In the genomic region with DNA sequence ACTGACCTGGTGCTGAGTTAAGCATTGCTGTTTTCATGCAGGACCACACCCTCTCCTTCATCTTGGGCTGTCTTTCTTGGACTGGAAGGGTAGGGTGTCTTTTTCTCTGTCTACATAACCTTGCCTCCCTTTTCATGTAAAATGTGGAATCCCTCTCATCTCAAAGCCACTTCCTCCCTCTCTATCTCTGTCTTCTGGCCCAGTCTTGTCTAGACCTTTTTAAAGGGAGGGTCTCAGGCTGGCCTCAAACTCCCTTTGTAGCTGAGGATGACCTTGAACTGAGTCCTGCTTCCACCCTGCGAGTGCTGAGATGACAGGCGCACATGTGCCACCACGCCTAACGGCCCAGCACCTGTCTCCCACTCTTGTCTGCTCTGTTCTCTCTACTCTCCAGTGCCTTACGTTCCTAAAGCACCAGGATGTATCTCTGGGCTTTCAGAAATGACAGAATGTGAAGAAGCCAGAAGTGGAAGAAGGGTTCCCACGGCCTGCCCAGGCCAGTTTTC, we compare ENCODE assay signal across 14 mouse cellular contexts. TPM values are rescaled to one million over a fixed set of nuclear protein-coding genes. Genes with fewer than 3 reads are reported as not detected.
DNase-seq lines count a peak whose midpoint lies in the region; ATAC-seq and TF ChIP-seq lines count a peak whose summit lies in the region.
"Had no signal": no experiment of that assay in that cellular context is flagged by ENCODE, and none has a peak within 500 bp of the region (broad histone marks: within the 10 kb centered on the region; RNA-seq: fewer than 3 reads in every experiment).

No protein-coding gene starts in this region.

- H3K9ac ChIP-seq in forebrain, postnatal 0 days, result 0 out of 2 replicates have a peak overlapping the region, but pooled peaks have one; percentile 6
- H3K9ac ChIP-seq in forebrain, embryonic 14.5 days (ENCODE audit: low read length), result no peak overlapping the region
- no peak overlapping the region for H3K9ac ChIP-seq in neural tube, embryonic 12.5 days
- no peak overlapping the region for H3K9ac ChIP-seq in hindbrain, embryonic 15.5 days
- H3K9ac ChIP-seq: embryonic facial prominence, embryonic 15.5 days; heart, embryonic 13.5 days had no signal

- TF ChIP-seq CTCF in forebrain, postnatal 0 days (IDR thresholded peaks at IDR 0.05; ENCODE audit: low read depth), result no peak
- no peak for TF ChIP-seq CTCF in olfactory bulb, adult 2 months (IDR thresholded peaks at IDR 0.05; ENCODE audit: insufficient read depth, low read depth, low read length)

- no peaks in the 10 kb centered on the region for H3K27me3 ChIP-seq in forebrain, postnatal 0 days (ENCODE audit: insufficient read depth, low read length)
- no peaks in the 10 kb centered on the region for H3K27me3 ChIP-seq in forebrain, embryonic 14.5 days (replicated peaks; ENCODE audit: control insufficient read depth, insufficient read depth, low read length)
- H3K27me3 ChIP-seq in neural tube, embryonic 12.5 days (replicated peaks), result no peaks in the 10 kb centered on the region
- H3K27me3 ChIP-seq in hindbrain, embryonic 15.5 days, result no peaks in the 10 kb centered on the region
- H3K27me3 ChIP-seq: embryonic facial prominence, embryonic 15.5 days had no signal

- no peak overlapping the region for H3K4me3 ChIP-seq in forebrain, postnatal 0 days (ENCODE audit: low read depth, low read length)
- no peak overlapping the region for H3K4me3 ChIP-seq in forebrain, embryonic 14.5 days (ENCODE audit: low read depth, low read length)
- H3K4me3 ChIP-seq in neural tube, embryonic 12.5 days, result no peak overlapping the region
- H3K4me3 ChIP-seq in hindbrain, embryonic 15.5 days, result no peak overlapping the region
- H3K4me3 ChIP-seq in olfactory bulb, adult 2 months (ENCODE audit: insufficient read depth, low read depth, low read length), result no peak overlapping the region
- H3K4me3 ChIP-seq: embryonic facial prominence, embryonic 15.5 days; heart, embryonic 13.5 days had no signal

- ATAC-seq in forebrain, postnatal 0 days, result no peak
- ATAC-seq in forebrain, embryonic 14.5 days, result no peak
- no peak; the same call in 1 of the 2 replicates for ATAC-seq in neural tube, embryonic 12.5 days (ENCODE audit: low FRiP score, low read depth)
- ATAC-seq in hindbrain, embryonic 15.5 days (ENCODE audit: low FRiP score, low read depth), result no peak; the same call in 1 of the 2 replicates

- TF ChIP-seq POLR2A in olfactory bulb, adult 2 months (IDR thresholded peaks at IDR 0.05; ENCODE audit: insufficient read depth, low read depth, low read length), result no peak

- 92% methylated on average over 6 of the region's 6 CpGs for WGBS in forebrain, postnatal 0 days
- 88% methylated on average over 6 of the region's 6 CpGs for WGBS in forebrain, embryonic 14.5 days
- 83% methylated on average over 6 of the region's 6 CpGs for WGBS in neural tube, embryonic 12.5 days
- 79% methylated on average over 6 of the region's 6 CpGs for WGBS in hindbrain, embryonic 15.5 days
- 89% methylated on average over 6 of the region's 6 CpGs for WGBS in olfactory bulb, adult 2 months

- no peak for DNase-seq in forebrain, postnatal 0 days
- DNase-seq in forebrain, embryonic 14.5 days (ENCODE audit: low spot score), result no peak
- DNase-seq in neural tube, embryonic 10.5 days (ENCODE audit: extremely low spot score, low spot score), result no peak
- no peak for DNase-seq in adrenal gland, adult 8-10 months
- DNase-seq in urinary bladder, postnatal 36 days (ENCODE audit: low spot score in 2 of 2), result no peak
- DNase-seq: B cell, adult 2 months; layer of hippocampus, adult 9-11 months; lung, adult 2 months; right cerebral cortex, adult 18-20 months had no signal

- peaks cover 34% of the 10 kb centered on the region for H3K4me1 ChIP-seq in forebrain, postnatal 0 days (ENCODE audit: insufficient read depth)
- H3K4me1 ChIP-seq in forebrain, embryonic 14.5 days (ENCODE audit: control insufficient read depth, insufficient read depth, low read length), result peaks cover 45% of the 10 kb centered on the region
- H3K4me1 ChIP-seq in neural tube, embryonic 12.5 days, result peaks cover 72% of the 10 kb centered on the region
- H3K4me1 ChIP-seq in hindbrain, embryonic 15.5 days (replicated peaks), result peaks cover 76% of the 10 kb centered on the region
- peaks cover 28% of the 10 kb centered on the region for H3K4me1 ChIP-seq in olfactory bulb, adult 2 months (ENCODE audit: control insufficient read depth, insufficient read depth, low read length)

- H3K36me3 ChIP-seq in forebrain, postnatal 0 days (ENCODE audit: insufficient read depth), result no peaks in the 10 kb centered on the region; the same call in 1 of the 2 replicates
- H3K36me3 ChIP-seq in forebrain, embryonic 14.5 days (ENCODE audit: control insufficient read depth, insufficient read depth, low read length), result peaks cover 26% of the 10 kb centered on the region; the same call in 1 of the 2 replicates
- no peaks in the 10 kb centered on the region for H3K36me3 ChIP-seq in neural tube, embryonic 12.5 days
- H3K36me3 ChIP-seq in hindbrain, embryonic 15.5 days, result no peaks in the 10 kb centered on the region
- H3K36me3 ChIP-seq: embryonic facial prominence, embryonic 15.5 days; heart, embryonic 13.5 days had no signal

- no peaks in the 10 kb centered on the region for H3K9me3 ChIP-seq in forebrain, postnatal 0 days (ENCODE audit: low read length)
- no peaks in the 10 kb centered on the region for H3K9me3 ChIP-seq in forebrain, embryonic 14.5 days (replicated peaks; ENCODE audit: control insufficient read depth, low read length)
- H3K9me3 ChIP-seq in neural tube, embryonic 12.5 days, result no peaks in the 10 kb centered on the region
- no peaks in the 10 kb centered on the region for H3K9me3 ChIP-seq in hindbrain, embryonic 15.5 days
- H3K9me3 ChIP-seq: embryonic facial prominence, embryonic 15.5 days; heart, embryonic 13.5 days had no signal

- 0 out of 2 replicates have a peak overlapping the region, but pooled peaks have one; percentile 31 for H3K27ac ChIP-seq in forebrain, postnatal 0 days (ENCODE audit: low read depth, low read length)
- no peak overlapping the region for H3K27ac ChIP-seq in forebrain, embryonic 14.5 days (ENCODE audit: low read depth, low read length)
- H3K27ac ChIP-seq in neural tube, embryonic 12.5 days, result peak overlapping the region; percentile 43; the same call in 1 of the 2 replicates
- H3K27ac ChIP-seq in hindbrain, embryonic 15.5 days (replicated peaks), result peak overlapping the region; percentile 67; the same call in 1 of the 2 replicates
- peak overlapping the region; percentile 34 for H3K27ac ChIP-seq in olfactory bulb, adult 2 months (ENCODE audit: insufficient read depth, low read depth, low read length)
- H3K27ac ChIP-seq: embryonic facial prominence, embryonic 15.5 days; heart, embryonic 13.5 days had no signal

- no peak overlapping the region for H3K4me2 ChIP-seq in forebrain, postnatal 0 days (ENCODE audit: low read depth)
- H3K4me2 ChIP-seq in forebrain, embryonic 14.5 days (ENCODE audit: low read length), result no peak overlapping the region
- H3K4me2 ChIP-seq in neural tube, embryonic 12.5 days (replicated peaks), result peak overlapping the region; percentile 32
- no peak overlapping the region for H3K4me2 ChIP-seq in hindbrain, embryonic 15.5 days
- H3K4me2 ChIP-seq: embryonic facial prominence, embryonic 15.5 days; heart, embryonic 13.5 days had no signal

RNA-seq across cellular contexts. Expression of a gene that starts 6.1 kb away (rescaled TPM):
- 8.9 and 11.1 TPM in 2 replicates for total RNA-seq in forebrain, postnatal 0 days (2014; rRNA removed)
- 2.7 and 7.5 TPM in 2 replicates for polyA plus RNA-seq in forebrain, postnatal 0 days (2015; fragmentation: Nextera tagmentation; extraction: Ambion mirVana)
- 8.5 and 12.0 TPM in 2 replicates for polyA plus RNA-seq in forebrain, embryonic 14.5 days (2014; fragmentation: Nextera tagmentation; extraction: Ambion mirVana)
- polyA plus RNA-seq in neural tube, embryonic 12.5 days (2016; fragmentation: Nextera tagmentation; extraction: Ambion mirVana), result 29.4 and 34.4 TPM in 2 replicates
- polyA plus RNA-seq in hindbrain, embryonic 15.5 days (2015; fragmentation: Nextera tagmentation; extraction: Ambion mirVana), result 24.0 and 24.9 TPM in 2 replicates
- polyA plus RNA-seq in olfactory bulb, adult 2 months (2012; ENCODE audit: insufficient read depth, insufficient read length, low replicate concordance, missing spikeins), result not detected in 2 replicates
- total RNA-seq in adrenal gland, adult 8-10 months (2022), result 10 to 100 TPM in 2 of 4 experiments, 1 to 10 TPM in 2; 6.9 to 17.8 (median 11.7) TPM

RNA-seq across cellular contexts. Expression of a gene that starts 8.5 kb away (rescaled TPM):
- total RNA-seq in forebrain, postnatal 0 days (2014; rRNA removed), result 49.0 and 55.2 TPM in 2 replicates
- polyA plus RNA-seq in forebrain, postnatal 0 days (2015; fragmentation: Nextera tagmentation; extraction: Ambion mirVana), result 47.2 and 48.0 TPM in 2 replicates
- polyA plus RNA-seq in forebrain, embryonic 14.5 days (2014; fragmentation: Nextera tagmentation; extraction: Ambion mirVana), result 44.4 and 47.2 TPM in 2 replicates
- 25.7 and 26.5 TPM in 2 replicates for polyA plus RNA-seq in neural tube, embryonic 12.5 days (2016; fragmentation: Nextera tagmentation; extraction: Ambion mirVana)
- polyA plus RNA-seq in hindbrain, embryonic 15.5 days (2015; fragmentation: Nextera tagmentation; extraction: Ambion mirVana), result 29.4 and 32.6 TPM in 2 replicates
- not detected in 2 replicates for polyA plus RNA-seq in olfactory bulb, adult 2 months (2012; ENCODE audit: insufficient read depth, insufficient read length, low replicate concordance, missing spikeins)
- 10 to 100 TPM; 16.1 to 22.6 (median 21.0) TPM for total RNA-seq in adrenal gland, adult 8-10 months (2022)

RNA-seq across cellular contexts. Expression of a gene that starts 20.3 kb away (rescaled TPM):
- 11.3 and 12.8 TPM in 2 replicates for total RNA-seq in forebrain, postnatal 0 days (2014; rRNA removed)
- polyA plus RNA-seq in forebrain, postnatal 0 days (2015; fragmentation: Nextera tagmentation; extraction: Ambion mirVana), result 4.2 and 5.5 TPM in 2 replicates
- polyA plus RNA-seq in forebrain, embryonic 14.5 days (2014; fragmentation: Nextera tagmentation; extraction: Ambion mirVana), result 8.1 and 9.2 TPM in 2 replicates
- polyA plus RNA-seq in neural tube, embryonic 12.5 days (2016; fragmentation: Nextera tagmentation; extraction: Ambion mirVana), result 7.6 and 12.0 TPM in 2 replicates
- polyA plus RNA-seq in hindbrain, embryonic 15.5 days (2015; fragmentation: Nextera tagmentation; extraction: Ambion mirVana), result 7.3 and 7.9 TPM in 2 replicates
- polyA plus RNA-seq in olfactory bulb, adult 2 months (2012; ENCODE audit: insufficient read depth, insufficient read length, low replicate concordance, missing spikeins), result not detected in 2 replicates
- 10 to 100 TPM; 24.5 to 29.3 (median 26.0) TPM for total RNA-seq in adrenal gland, adult 8-10 months (2022)

RNA-seq across cellular contexts. Expression of a gene that starts 30.7 kb away (rescaled TPM):
- 156 and 160 TPM in 2 replicates for total RNA-seq in forebrain, postnatal 0 days (2014; rRNA removed)
- polyA plus RNA-seq in forebrain, postnatal 0 days (2015; fragmentation: Nextera tagmentation; extraction: Ambion mirVana), result 47.4 and 55.3 TPM in 2 replicates
- polyA plus RNA-seq in forebrain, embryonic 14.5 days (2014; fragmentation: Nextera tagmentation; extraction: Ambion mirVana), result 24.1 and 28.9 TPM in 2 replicates
- 12.3 and 13.8 TPM in 2 replicates for polyA plus RNA-seq in neural tube, embryonic 12.5 days (2016; fragmentation: Nextera tagmentation; extraction: Ambion mirVana)
- polyA plus RNA-seq in hindbrain, embryonic 15.5 days (2015; fragmentation: Nextera tagmentation; extraction: Ambion mirVana), result 33.6 and 40.7 TPM in 2 replicates
- not detected in 2 replicates for polyA plus RNA-seq in olfactory bulb, adult 2 months (2012; ENCODE audit: insufficient read depth, insufficient read length, low replicate concordance, missing spikeins)
- total RNA-seq in adrenal gland, adult 8-10 months (2022), result 1 to 10 TPM; 3.3 to 6.9 (median 5.3) TPM

Comparison
In these comparisons a context has a peak if more than half of its experiments do, and no peak if none do; other contexts are left out.
1. RNA of a gene that starts 8.5 kb away (polyA plus RNA-seq): 47.2 to 48.0 TPM in forebrain, postnatal 0 days, 44.4 to 47.2 TPM in forebrain, embryonic 14.5 days, 29.4 to 32.6 TPM in hindbrain, embryonic 15.5 days and 25.7 to 26.5 TPM in neural tube, embryonic 12.5 days; not detected in olfactory bulb, adult 2 months; every median in the first group is over 10 times any median in the second.